Comparison of ENCODE assay signal across 8 mouse cellular contexts in genomic region chr2:73279271-73280038, GRCm38 (mm10). TPM values are rescaled to one million over a fixed set of nuclear protein-coding genes. Genes with fewer than 3 reads are reported as not detected.
DNase-seq lines count a peak whose midpoint lies in the region; ATAC-seq and TF ChIP-seq lines count a peak whose summit lies in the region.

No protein-coding gene starts in this region.

- peaks cover 23% of the 10 kb centered on the region for H3K4me1 ChIP-seq in limb, embryonic 14.5 days (ENCODE audit: control insufficient read depth, insufficient read depth, low read length)
- H3K4me1 ChIP-seq in thymus, adult 2 months (replicated peaks; ENCODE audit: control insufficient read depth, insufficient read depth, low read length), result peaks cover 7% of the 10 kb centered on the region

- no peak for TF ChIP-seq CTCF in thymus, adult 2 months (IDR thresholded peaks at IDR 0.05; ENCODE audit: borderline replicate concordance, control insufficient read depth, extremely low read depth, insufficient read depth, low read length, poor library complexity)

- intact Hi-C loops in left cerebral cortex, postnatal 36 days (cut with DNase I), result loop anchor here (2.0 to 10.0 kb wide), 8 partner anchors 67 to 1405 kb away; partner anchors contain the start of gene Cdca7

- peaks cover 64% of the 10 kb centered on the region for H3K27me3 ChIP-seq in limb, embryonic 14.5 days (ENCODE audit: control insufficient read depth, insufficient read depth, low read length)
- H3K27me3 ChIP-seq in thymus, adult 2 months (ENCODE audit: control insufficient read depth, insufficient read depth, low read length), result peaks cover 27% of the 10 kb centered on the region

- no peaks in the 10 kb centered on the region for H3K9me3 ChIP-seq in limb, embryonic 14.5 days (ENCODE audit: control insufficient read depth, low read length)

- no peak overlapping the region for H3K27ac ChIP-seq in limb, embryonic 14.5 days (replicated peaks; ENCODE audit: low read depth, low read length)
- no peak overlapping the region for H3K27ac ChIP-seq in thymus, adult 2 months (ENCODE audit: control insufficient read depth, insufficient read depth, low read length)

- H3K36me3 ChIP-seq in limb, embryonic 14.5 days (ENCODE audit: control insufficient read depth, insufficient read depth, low read length), result no peaks in the 10 kb centered on the region
- H3K36me3 ChIP-seq in thymus, adult 2 months (ENCODE audit: control insufficient read depth, insufficient read depth, low read length), result no peaks in the 10 kb centered on the region

- under 1% methylated on average over 29 of the region's 31 CpGs for WGBS in limb, embryonic 14.5 days
- 8% methylated on average over 31 of the region's 31 CpGs for WGBS in thymus, adult 2 months

- H3K4me3 ChIP-seq in limb, embryonic 14.5 days (replicated peaks; ENCODE audit: low read length), result peak overlapping the region; percentile 23
- no peak overlapping the region for H3K4me3 ChIP-seq in thymus, adult 2 months (ENCODE audit: control insufficient read depth, insufficient read depth, low read length)

- peak overlapping the region; percentile 44 for H3K4me2 ChIP-seq in limb, embryonic 14.5 days (replicated peaks; ENCODE audit: low read depth, low read length, severe bottlenecking)

- H3K9ac ChIP-seq in limb, embryonic 14.5 days (ENCODE audit: low read depth, low read length, severe bottlenecking), result no peak overlapping the region

- ATAC-seq in CD4-positive, CD25-positive, alpha-beta regulatory T cell, adult 4 months, result no peak
- ATAC-seq in limb, embryonic 14.5 days (ENCODE audit: low FRiP score, low read depth), result no peak

- DNase-seq in CD4-positive, CD25-positive, alpha-beta regulatory T cell, adult 2 months (ENCODE audit: low read depth, low spot score), result peak; percentile 25
- DNase-seq in thymus, postnatal 4 days, result peak; percentile 26
- DNase-seq in thymus, postnatal 36 days, result no peak
- DNase-seq in limb, embryonic 14.5 days (ENCODE audit: low spot score), result no peak
- DNase-seq in left cerebral cortex, postnatal 36 days (ENCODE audit: low spot score in 2 of 2), result no peak
- DNase-seq in right cerebral cortex, adult 18-20 months, result no peak
- no peak for DNase-seq in thymus, adult 2 months

- TF ChIP-seq POLR2A in limb, embryonic 14.5 days (IDR thresholded peaks at IDR 0.05; ENCODE audit: borderline replicate concordance, extremely low read depth, insufficient read depth, insufficient read length), result no peak
- no peak for TF ChIP-seq POLR2A in thymus, adult 2 months (IDR thresholded peaks at IDR 0.05; ENCODE audit: control insufficient read depth, extremely low read depth, insufficient read depth, low read length, poor library complexity)

RNA-seq across cellular contexts. Expression of gene Sp9, which starts 7.7 kb away (rescaled TPM):
- polyA plus RNA-seq in CD4-positive, CD25-positive, alpha-beta regulatory T cell, adult 4 months (2017; shearing (Covaris generic)), result not detected
- 2.4 and 2.5 TPM in 2 replicates for polyA plus RNA-seq in limb, embryonic 14.5 days (2012; rRNA removed)
- 1.7 and 2.5 TPM in 2 replicates for polyA plus RNA-seq in limb, embryonic 14.5 days (2014; fragmentation: Nextera tagmentation; extraction: Ambion mirVana)
- 1 to 10 TPM; 2.8 to 4.6 TPM for total RNA-seq in left cerebral cortex, postnatal 36 days (2021)
- polyA plus RNA-seq in thymus, adult 2 months (2012; rRNA removed), result not detected in 2 replicates

RNA-seq across cellular contexts. Expression of gene Scrn3, which starts 32.9 kb away (rescaled TPM):
- polyA plus RNA-seq in CD4-positive, CD25-positive, alpha-beta regulatory T cell, adult 4 months (2017; shearing (Covaris generic)), result 10 to 100 TPM; 11.4 to 11.5 TPM
- 12.0 and 13.6 TPM in 2 replicates for polyA plus RNA-seq in limb, embryonic 14.5 days (2012; rRNA removed)
- polyA plus RNA-seq in limb, embryonic 14.5 days (2014; fragmentation: Nextera tagmentation; extraction: Ambion mirVana), result 12.0 and 12.2 TPM in 2 replicates
- 10 to 100 TPM; 16.3 to 18.4 TPM for total RNA-seq in left cerebral cortex, postnatal 36 days (2021)
- polyA plus RNA-seq in thymus, adult 2 months (2012; rRNA removed), result 2.7 and 2.9 TPM in 2 replicates

RNA-seq across cellular contexts. Expression of gene Cir1, which starts 33.0 kb away (rescaled TPM):
- 10 to 100 TPM; 18.1 to 29.4 TPM for polyA plus RNA-seq in CD4-positive, CD25-positive, alpha-beta regulatory T cell, adult 4 months (2017; shearing (Covaris generic))
- polyA plus RNA-seq in limb, embryonic 14.5 days (2012; rRNA removed), result 14.4 and 22.1 TPM in 2 replicates
- 25.2 and 27.8 TPM in 2 replicates for polyA plus RNA-seq in limb, embryonic 14.5 days (2014; fragmentation: Nextera tagmentation; extraction: Ambion mirVana)
- 10 to 100 TPM; 24.3 to 28.3 TPM for total RNA-seq in left cerebral cortex, postnatal 36 days (2021)
- polyA plus RNA-seq in thymus, adult 2 months (2012; rRNA removed), result 3.1 and 3.6 TPM in 2 replicates

Comparison
In these comparisons a context has a peak if more than half of its experiments do, and no peak if none do; other contexts are left out.
1. DNase-seq: peak in CD4-positive, CD25-positive, alpha-beta regulatory T cell, adult 2 months (single experiment) and thymus, postnatal 4 days (single experiment); none in thymus, postnatal 36 days (0 of 2), limb, embryonic 14.5 days (single experiment), left cerebral cortex, postnatal 36 days (0 of 2), right cerebral cortex, adult 18-20 months (single experiment) and thymus, adult 2 months (single experiment).